Mouse (Mus musculus) ES-Bruce4 (cell line): ENCODE results near the gene Slc10a7.

Experiments
- CTCF ChIP-seq: IDR thresholded peaks from one replicate; pipeline ENCODE4 v1.8.1; 2011; ENCODE audit warnings: low read depth, low read length
- POLR2A ChIP-seq: IDR thresholded peaks from one replicate; pipeline ENCODE4 v1.8.1; 2011; ENCODE audit warnings: low read length; ENCODE audit not compliant: insufficient read depth

DNA sequence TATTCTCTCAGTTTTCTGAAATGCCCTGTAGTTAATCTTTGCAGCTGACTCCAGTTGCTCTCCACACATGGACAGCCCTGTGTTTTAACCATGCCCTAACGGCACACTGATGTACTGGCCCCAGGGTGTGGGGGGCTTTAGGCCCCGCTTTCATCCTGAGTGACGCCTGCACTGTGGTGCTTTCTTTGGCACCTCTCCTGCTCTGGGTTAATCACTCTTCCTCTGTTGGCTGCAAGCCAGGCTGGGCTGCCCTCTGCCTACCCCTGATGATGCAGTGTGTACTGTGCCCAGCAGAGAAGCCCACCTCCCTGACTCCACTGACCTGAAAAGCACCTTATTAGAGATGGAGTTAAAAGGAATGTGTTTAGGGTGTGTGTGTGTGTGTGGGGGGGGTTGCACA is 89.1 kb downstream of the Slc10a7 start:
- no peak for TF ChIP-seq POLR2A
- no peak for TF ChIP-seq CTCF
